Mouse (Mus musculus) liver, adult 2 months (tissue): ENCODE data around the gene Glcci1.

Experiments used
- CTCF ChIP-seq: fragments of 200-500 bp; IDR thresholded peaks from 2 replicates; pipeline ENCODE4 v1.5.1; 2011; ENCODE audit warnings: low read depth, low read length, control low read depth
- POLR2A ChIP-seq: fragments of 200-500 bp; IDR thresholded peaks from 2 replicates; pipeline ENCODE4 v1.6.1; 2011; ENCODE audit warnings: low read length, control low read depth; ENCODE audit not compliant: insufficient read depth; ENCODE audit errors: extremely low read depth

- TF ChIP-seq POLR2A, result no peak
- no peak for TF ChIP-seq CTCF
Observed at GRCm38 (mm10) chr6:8628715-8629267, 119.4 kb downstream of the Glcci1 start.
